In genomic region chr1:39321954-39322353, GRCm38 (mm10) we compare ENCODE assay signal across 13 mouse cellular contexts.
"Had no signal": no experiment of that assay in that cellular context is flagged by ENCODE, and none has a peak within 500 bp of the region (broad histone marks: within the 10 kb centered on the region; RNA-seq: fewer than 3 reads in every experiment).

No protein-coding gene starts in this region.

- H3K27ac ChIP-seq: intestine, embryonic 15.5 days; kidney, embryonic 15.5 days; left cerebral cortex, adult 2 months; liver, embryonic 14.5 days; midbrain, embryonic 12.5 days; stomach, embryonic 15.5 days had no signal

- H3K36me3 ChIP-seq: intestine, embryonic 15.5 days; kidney, embryonic 15.5 days; midbrain, embryonic 12.5 days; stomach, embryonic 15.5 days had no signal

- H3K4me2 ChIP-seq: intestine, embryonic 15.5 days; kidney, embryonic 15.5 days; midbrain, embryonic 12.5 days; stomach, embryonic 15.5 days had no signal

- H3K4me3 ChIP-seq: intestine, embryonic 15.5 days; kidney, embryonic 15.5 days; left cerebral cortex, adult 2 months; midbrain, embryonic 12.5 days; stomach, embryonic 15.5 days had no signal

- H3K27me3 ChIP-seq: intestine, embryonic 15.5 days; kidney, embryonic 15.5 days; midbrain, embryonic 12.5 days; stomach, embryonic 15.5 days had no signal

- DNase-seq: kidney, adult 2 months; kidney, postnatal 14 days; lung, adult 18-20 months; retina, postnatal 1 day; right cerebral cortex, postnatal 4 days; thymus, postnatal 4 days had no signal

- H3K9ac ChIP-seq: intestine, embryonic 15.5 days; kidney, embryonic 15.5 days; liver, embryonic 14.5 days; midbrain, embryonic 12.5 days; stomach, embryonic 15.5 days had no signal

- H3K4me1 ChIP-seq: intestine, embryonic 15.5 days; midbrain, embryonic 12.5 days; stomach, embryonic 15.5 days had no signal

- H3K9me3 ChIP-seq: intestine, embryonic 15.5 days; kidney, embryonic 15.5 days; midbrain, embryonic 12.5 days; stomach, embryonic 15.5 days had no signal

- ATAC-seq: intestine, embryonic 15.5 days; midbrain, embryonic 16.5 days had no signal
